Mouse (Mus musculus): ENCODE data around the gene Arhgap1. TPM values are rescaled to one million over a fixed set of nuclear protein-coding genes. Genes with fewer than 3 reads are reported as not detected.

Gene Arhgap1
- polyA plus RNA-seq, 1 experiment, result 185 TPM

DNA sequence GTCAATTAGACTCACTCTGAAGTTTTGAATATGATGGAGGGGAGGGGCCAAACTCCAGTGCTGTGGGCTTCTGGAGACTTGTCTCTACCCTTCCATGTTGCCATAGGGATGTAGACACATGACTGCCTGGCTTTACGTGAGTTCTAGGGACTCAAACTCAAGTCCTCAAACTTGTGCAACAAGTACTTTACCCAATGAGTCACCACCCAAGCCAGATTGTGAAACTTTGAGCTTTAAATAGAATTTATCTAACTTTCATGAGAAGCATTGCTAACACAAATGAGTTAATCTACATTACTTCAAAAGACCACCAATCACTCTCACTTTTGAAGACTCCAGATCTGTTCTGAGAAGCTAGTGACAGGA, 46.5 kb downstream of the Arhgap1 start:
- no peak for DNase-seq
- Histone ChIP-seq H3K27ac (ENCODE audit: control insufficient read depth, insufficient read depth, low read length) (no peak overlapping the region), H3K4me1 (replicated peaks; ENCODE audit: control insufficient read depth, insufficient read depth, low read length) (no peaks in the 10 kb centered on the region), H3K27me3 (ENCODE audit: control insufficient read depth, insufficient read depth, low read length) (no peaks in the 10 kb centered on the region), H3K36me3 (ENCODE audit: control insufficient read depth, insufficient read depth, low read length) (peaks cover 22% of the 10 kb centered on the region), H3K4me3 (ENCODE audit: control insufficient read depth, insufficient read depth, low read length) (no peak overlapping the region)
- 85% methylated on average over 1 of the region's 1 CpGs for WGBS
- TF ChIP-seq CTCF (IDR thresholded peaks at IDR 0.05; ENCODE audit: borderline replicate concordance, control insufficient read depth, extremely low read depth, insufficient read depth, low read length, poor library complexity) (no peak), POLR2A (IDR thresholded peaks at IDR 0.05; ENCODE audit: control insufficient read depth, extremely low read depth, insufficient read depth, low read length, poor library complexity) (no peak)

DNA sequence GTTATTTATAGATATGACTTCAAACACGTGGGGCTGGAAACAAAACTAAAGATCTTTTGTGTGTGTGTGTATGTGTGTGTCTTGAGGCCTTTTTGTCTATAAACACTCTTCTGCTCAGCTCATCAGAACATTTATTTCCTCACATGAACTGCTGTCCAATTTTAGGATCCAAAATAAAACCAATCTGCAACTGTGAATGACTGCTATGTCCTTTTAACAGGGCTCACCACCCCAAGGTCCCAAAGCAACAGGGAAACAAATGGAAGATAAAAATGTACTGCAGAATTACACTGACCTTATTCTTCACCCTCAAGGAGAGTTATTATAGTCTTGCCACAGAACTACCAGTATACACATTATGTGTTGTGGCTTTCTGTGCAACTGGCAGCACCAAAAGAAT, 49.6 kb downstream of the Arhgap1 start:
- Histone ChIP-seq H3K27ac (ENCODE audit: control insufficient read depth, insufficient read depth, low read length) (no peak overlapping the region), H3K36me3 (ENCODE audit: control insufficient read depth, insufficient read depth, low read length) (peaks cover 9% of the 10 kb centered on the region; the same call in 1 of the 2 replicates), H3K4me3 (ENCODE audit: control insufficient read depth, insufficient read depth, low read length) (no peak overlapping the region), H3K27me3 (ENCODE audit: control insufficient read depth, insufficient read depth, low read length) (no peaks in the 10 kb centered on the region), H3K4me1 (replicated peaks; ENCODE audit: control insufficient read depth, insufficient read depth, low read length) (no peaks in the 10 kb centered on the region)
- DNase-seq, result no peak
- WGBS, result 66% methylated on average over 1 of the region's 1 CpGs
- TF ChIP-seq CTCF (IDR thresholded peaks at IDR 0.05; ENCODE audit: borderline replicate concordance, control insufficient read depth, extremely low read depth, insufficient read depth, low read length, poor library complexity) (no peak), POLR2A (IDR thresholded peaks at IDR 0.05; ENCODE audit: control insufficient read depth, extremely low read depth, insufficient read depth, low read length, poor library complexity) (no peak)

DNA sequence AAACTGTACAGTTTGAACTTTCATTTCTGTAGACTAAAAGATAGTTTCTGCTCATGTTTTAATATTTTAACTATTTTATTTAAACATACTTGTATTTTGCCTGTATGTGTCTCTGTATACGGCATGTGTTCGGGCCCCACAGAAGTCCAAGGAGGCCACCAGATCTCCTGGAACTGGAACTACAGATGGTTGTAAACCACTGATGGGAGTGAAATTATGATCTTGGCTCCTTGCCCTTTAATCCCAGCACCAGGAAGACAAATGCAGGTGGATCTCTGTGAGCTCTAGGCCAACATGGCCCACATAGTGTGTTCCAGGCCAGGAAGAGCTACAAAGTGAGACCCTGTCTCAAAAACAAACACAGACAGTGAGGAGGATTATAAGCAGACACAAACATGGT, 51.7 kb downstream of the Arhgap1 start:
- TF ChIP-seq POLR2A (IDR thresholded peaks at IDR 0.05; ENCODE audit: control insufficient read depth, extremely low read depth, insufficient read depth, low read length, poor library complexity) (no peak), CTCF (IDR thresholded peaks at IDR 0.05; ENCODE audit: borderline replicate concordance, control insufficient read depth, extremely low read depth, insufficient read depth, low read length, poor library complexity) (no peak)
- no peaks in the 10 kb centered on the region for H3K27me3 ChIP-seq (ENCODE audit: control insufficient read depth, insufficient read depth, low read length)
- H3K36me3 ChIP-seq (ENCODE audit: control insufficient read depth, insufficient read depth, low read length), result no peaks in the 10 kb centered on the region
- H3K27ac ChIP-seq (ENCODE audit: control insufficient read depth, insufficient read depth, low read length), result no peak overlapping the region
- H3K4me3 ChIP-seq (ENCODE audit: control insufficient read depth, insufficient read depth, low read length), result no peak overlapping the region
- H3K4me1 ChIP-seq (replicated peaks; ENCODE audit: control insufficient read depth, insufficient read depth, low read length), result no peaks in the 10 kb centered on the region
- no peak for DNase-seq
- 95% methylated on average over 2 of the region's 2 CpGs for WGBS

DNA sequence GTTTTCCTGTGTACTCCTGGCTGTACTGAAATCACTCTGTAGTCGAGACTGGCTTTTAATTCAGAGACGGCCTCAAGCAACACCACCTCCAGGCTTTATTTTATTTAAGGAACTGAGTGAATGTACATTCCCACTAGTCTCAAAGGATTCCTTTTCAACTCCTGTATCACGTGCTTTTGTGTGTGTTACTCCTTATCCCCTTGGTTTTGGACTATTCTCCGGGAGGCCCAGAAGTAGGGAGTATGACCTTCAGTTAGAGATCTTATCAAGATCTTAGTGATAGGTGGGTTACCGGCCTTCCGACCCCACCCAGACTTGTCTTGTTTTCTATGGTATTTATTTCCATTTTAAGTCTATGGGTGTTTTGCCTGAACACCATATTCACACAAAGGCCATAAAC, 56.1 kb downstream of the Arhgap1 start:
- DNase-seq, result no peak
- Histone ChIP-seq H3K27ac (ENCODE audit: control insufficient read depth, insufficient read depth, low read length) (no peak overlapping the region), H3K4me1 (replicated peaks; ENCODE audit: control insufficient read depth, insufficient read depth, low read length) (peaks cover 3% of the 10 kb centered on the region), H3K4me3 (ENCODE audit: control insufficient read depth, insufficient read depth, low read length) (no peak overlapping the region), H3K27me3 (ENCODE audit: control insufficient read depth, insufficient read depth, low read length) (no peaks in the 10 kb centered on the region), H3K36me3 (ENCODE audit: control insufficient read depth, insufficient read depth, low read length) (no peaks in the 10 kb centered on the region)
- 93% methylated on average over 6 of the region's 6 CpGs for WGBS
- TF ChIP-seq POLR2A (IDR thresholded peaks at IDR 0.05; ENCODE audit: control insufficient read depth, extremely low read depth, insufficient read depth, low read length, poor library complexity) (no peak), CTCF (IDR thresholded peaks at IDR 0.05; ENCODE audit: borderline replicate concordance, control insufficient read depth, extremely low read depth, insufficient read depth, low read length, poor library complexity) (no peak)

DNA sequence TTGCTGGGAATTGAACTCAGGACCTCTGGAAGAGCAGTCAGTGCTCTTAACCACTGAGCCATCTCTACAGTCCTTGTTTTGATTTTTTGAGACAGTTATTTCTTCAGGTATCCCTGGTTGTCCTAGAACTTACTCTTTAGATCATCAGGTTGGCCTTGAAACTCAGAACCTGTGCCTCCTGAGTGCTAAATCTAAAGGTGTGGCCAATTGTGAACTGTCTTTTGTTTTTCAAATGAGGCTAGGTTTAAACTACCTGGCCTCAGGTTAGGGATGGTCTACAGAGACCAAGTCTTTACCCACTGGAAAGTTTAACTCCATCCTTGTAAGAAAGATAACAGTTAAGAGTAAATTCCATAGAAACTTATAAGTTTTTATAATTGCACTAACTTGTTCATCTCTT, 56.8 kb downstream of the Arhgap1 start:
- no peaks in the 10 kb centered on the region for H3K27me3 ChIP-seq (ENCODE audit: control insufficient read depth, insufficient read depth, low read length)
- no peak for DNase-seq
- H3K27ac ChIP-seq (ENCODE audit: control insufficient read depth, insufficient read depth, low read length), result no peak overlapping the region
- no peaks in the 10 kb centered on the region for H3K36me3 ChIP-seq (ENCODE audit: control insufficient read depth, insufficient read depth, low read length)
- no peak overlapping the region for H3K4me3 ChIP-seq (ENCODE audit: control insufficient read depth, insufficient read depth, low read length)
- TF ChIP-seq CTCF (IDR thresholded peaks at IDR 0.05; ENCODE audit: borderline replicate concordance, control insufficient read depth, extremely low read depth, insufficient read depth, low read length, poor library complexity) (no peak), POLR2A (IDR thresholded peaks at IDR 0.05; ENCODE audit: control insufficient read depth, extremely low read depth, insufficient read depth, low read length, poor library complexity) (no peak)
- peaks cover 3% of the 10 kb centered on the region for H3K4me1 ChIP-seq (replicated peaks; ENCODE audit: control insufficient read depth, insufficient read depth, low read length)

DNA sequence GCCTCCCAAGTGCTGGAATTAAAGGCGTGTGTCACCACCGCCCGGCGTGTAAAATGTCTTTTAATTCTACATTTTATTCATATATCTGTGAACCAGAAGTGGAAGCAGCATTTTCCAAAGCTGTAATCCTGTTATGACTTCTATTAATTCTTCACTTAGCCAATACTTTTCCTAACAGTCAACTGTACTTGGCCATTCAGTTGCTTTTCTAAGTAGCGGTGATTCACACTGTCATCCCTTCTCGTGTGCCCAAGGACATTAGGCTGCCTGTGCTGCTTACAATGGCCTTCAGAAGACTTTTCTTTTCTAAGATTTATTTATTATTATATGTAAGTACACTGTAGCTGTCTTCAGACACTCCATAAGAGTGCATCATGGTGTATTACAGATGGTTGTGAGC, 58.7 kb downstream of the Arhgap1 start:
- no peak for DNase-seq
- no peak overlapping the region for H3K27ac ChIP-seq (ENCODE audit: control insufficient read depth, insufficient read depth, low read length)
- H3K4me1 ChIP-seq (replicated peaks; ENCODE audit: control insufficient read depth, insufficient read depth, low read length), result peaks cover 3% of the 10 kb centered on the region
- TF ChIP-seq CTCF (IDR thresholded peaks at IDR 0.05; ENCODE audit: borderline replicate concordance, control insufficient read depth, extremely low read depth, insufficient read depth, low read length, poor library complexity) (no peak), POLR2A (IDR thresholded peaks at IDR 0.05; ENCODE audit: control insufficient read depth, extremely low read depth, insufficient read depth, low read length, poor library complexity) (no peak)
- H3K36me3 ChIP-seq (ENCODE audit: control insufficient read depth, insufficient read depth, low read length), result no peaks in the 10 kb centered on the region
- no peak overlapping the region for H3K4me3 ChIP-seq (ENCODE audit: control insufficient read depth, insufficient read depth, low read length)
- 97% methylated on average over 6 of the region's 6 CpGs for WGBS
- H3K27me3 ChIP-seq (ENCODE audit: control insufficient read depth, insufficient read depth, low read length), result no peaks in the 10 kb centered on the region
